Mouse (Mus musculus): Measurements from ENCODE around the gene Ddx39.

DNA sequence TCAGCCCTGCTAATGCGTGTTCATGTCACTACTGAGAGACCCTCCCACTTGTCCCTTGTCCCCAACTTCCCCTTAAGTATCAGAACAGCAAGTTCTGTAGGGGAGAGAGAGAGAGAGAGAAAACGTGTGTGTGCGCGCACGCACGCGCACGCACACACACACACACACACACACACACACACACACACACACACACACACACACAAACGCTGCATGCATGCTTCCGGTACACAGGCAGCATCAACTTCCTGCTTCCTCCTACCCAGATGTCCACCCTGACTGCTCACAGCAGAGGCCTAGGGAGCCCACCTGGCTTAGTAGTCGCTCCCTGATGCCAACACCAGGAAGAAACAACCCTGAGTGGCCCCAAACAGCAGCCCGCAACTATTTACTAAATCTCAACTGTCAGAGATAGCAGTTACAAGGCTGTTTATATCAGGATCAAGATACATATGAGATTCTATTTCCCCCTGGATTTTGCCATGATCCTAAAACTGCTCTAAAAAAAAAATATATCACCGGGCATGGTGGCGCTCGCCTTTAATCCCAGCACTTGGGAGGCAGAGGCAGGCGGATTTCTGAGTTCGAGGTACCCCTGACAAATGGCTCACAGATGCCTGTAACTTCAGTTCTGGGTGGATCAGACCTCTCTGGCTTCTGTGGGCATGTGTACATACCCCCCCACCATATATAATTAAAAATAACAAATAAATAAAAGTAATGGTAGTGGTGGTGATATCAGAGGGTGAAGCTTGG is 19.4 kb upstream of the Ddx39 start:
- TF ChIP-seq CTCF (IDR thresholded peaks at IDR 0.05; ENCODE audit: low read depth) = no peak
- TF ChIP-seq EP300 (IDR thresholded peaks at IDR 0.05; ENCODE audit: low read depth) = no peak

Data from liver, embryonic 14.5 days (tissue).